Mouse (Mus musculus) WW6 (cell line): ENCODE measurements around the gene Fto.

Experiments used
- DNase-seq: peaks from one replicate; pipeline ENCODE4 v3.0.0-alpha.2; 2013; ENCODE audit warnings: low read depth, low spot score

Gene Fto

DNA sequence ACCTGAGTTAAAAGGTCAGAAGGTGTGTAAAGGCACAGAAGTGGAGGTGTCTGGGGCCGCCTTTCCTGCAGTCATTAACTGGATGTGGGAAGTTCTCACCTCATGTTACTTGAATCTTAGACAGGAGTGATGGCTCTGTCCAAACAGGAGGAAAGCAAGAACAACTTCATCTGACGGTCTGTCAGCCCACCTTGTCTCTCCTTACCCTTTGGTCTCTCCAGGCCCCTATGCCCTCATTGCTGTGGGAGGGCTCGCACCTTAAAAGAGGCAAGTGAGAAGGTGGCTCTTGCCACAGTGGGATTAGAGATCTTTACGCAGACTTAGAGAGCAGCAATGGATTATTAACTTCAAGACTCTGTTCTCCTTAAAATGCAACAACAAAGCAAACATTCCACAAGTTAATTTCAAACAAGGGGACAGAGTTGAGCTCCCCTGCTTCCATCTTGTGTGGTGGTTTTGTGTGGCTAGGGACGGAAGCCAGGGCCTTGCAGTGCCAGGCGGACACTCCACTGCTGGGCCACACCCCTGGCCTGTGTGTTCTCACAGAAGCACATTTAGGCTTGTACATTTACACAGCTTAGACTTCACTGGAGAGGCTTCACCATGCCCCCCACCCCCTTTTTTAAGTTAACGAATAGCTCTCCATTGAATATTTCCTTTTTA lies 135.5 kb downstream of the Fto start:
- DNase-seq, result no peak

GRCm38 (mm10) chr8:91454926-91455325 lies 141.6 kb downstream of the Fto start:
- DNase-seq, result no peak

DNA sequence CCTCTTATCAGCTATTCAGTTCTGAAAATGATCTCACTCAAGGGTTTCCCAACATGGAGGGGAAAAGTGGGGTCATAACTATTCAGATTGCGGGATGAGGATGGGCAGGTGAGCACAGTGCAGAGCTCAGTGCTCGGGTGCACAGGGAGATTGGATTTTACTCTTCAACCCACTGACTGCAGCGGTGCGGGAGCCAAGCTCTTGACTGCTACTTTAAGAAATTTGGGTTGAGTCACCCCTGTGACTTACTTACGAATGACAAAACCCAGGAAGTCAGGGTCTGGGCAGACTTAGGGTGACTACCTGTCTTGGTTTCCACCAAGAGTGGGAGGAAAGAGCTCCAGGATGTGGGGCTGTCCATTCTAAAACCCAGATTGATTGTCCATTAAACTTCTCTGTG lies 142.3 kb downstream of the Fto start:
- no peak for DNase-seq

DNA sequence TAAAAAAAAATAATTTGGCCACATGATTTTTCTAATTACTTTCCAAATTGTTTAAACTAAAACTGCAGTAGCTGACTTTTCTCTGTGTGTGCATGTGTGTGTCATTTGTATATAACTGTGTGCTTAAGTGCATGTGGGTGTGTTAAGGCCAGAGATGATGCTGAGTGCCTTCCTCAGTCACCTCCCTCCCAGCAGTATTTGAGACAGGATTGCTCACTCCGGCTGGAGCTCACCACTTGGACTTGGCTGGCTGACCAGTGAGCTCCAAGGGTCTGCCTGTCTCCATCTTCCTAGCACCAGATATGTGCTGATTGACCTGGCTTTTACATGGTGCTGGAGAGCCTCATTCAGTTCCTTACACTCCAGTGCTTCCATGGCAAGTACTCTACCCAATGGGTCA lies 144.7 kb downstream of the Fto start:
- no peak for DNase-seq

- no peak for DNase-seq
Observed at GRCm38 (mm10) chr8:91460965-91461364, 147.6 kb downstream of the Fto start.

DNA sequence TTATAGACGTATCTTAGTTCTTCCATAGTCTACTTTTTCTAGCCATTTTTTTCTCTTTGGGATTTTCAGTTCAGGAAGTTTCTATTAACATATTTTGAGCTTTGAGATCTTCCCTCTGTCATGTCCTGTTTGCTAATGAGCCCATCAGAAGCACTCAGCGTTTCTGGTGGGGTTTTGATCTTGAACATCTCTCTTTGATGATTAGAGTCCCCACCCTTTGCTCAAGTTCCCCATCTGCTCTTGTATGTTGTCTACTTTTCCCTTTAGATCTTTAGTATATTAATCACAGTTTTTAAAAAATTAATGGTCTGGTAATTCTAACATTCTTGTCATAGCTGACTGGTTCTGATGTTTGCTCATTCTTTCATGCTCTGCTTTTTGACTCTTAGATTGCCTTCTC lies 150.4 kb downstream of the Fto start:
- DNase-seq, result no peak

DNA sequence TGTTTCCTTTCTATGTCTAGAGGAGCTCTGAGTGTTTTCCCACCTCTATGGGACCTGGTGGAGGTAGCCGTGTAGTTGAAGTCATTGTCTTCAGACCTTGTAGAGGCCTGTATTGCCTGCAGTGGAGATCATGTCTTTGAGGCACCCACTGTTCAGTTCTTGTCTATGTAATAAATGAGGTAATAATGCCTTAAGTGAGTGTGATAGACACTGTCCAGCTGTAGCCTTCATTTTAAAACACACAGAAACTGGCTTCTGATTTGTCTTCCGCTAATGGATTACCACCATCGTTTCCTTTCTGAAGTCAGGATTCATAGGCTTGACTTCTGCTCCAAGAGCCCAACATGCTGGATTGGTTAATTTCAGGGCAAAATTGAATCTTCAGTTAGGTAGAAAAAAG lies 154.1 kb downstream of the Fto start:
- no peak for DNase-seq

- DNase-seq, result no peak
Observed at GRCm38 (mm10) chr8:91467881-91468534, 154.7 kb downstream of the Fto start.

- no peak for DNase-seq
Observed at GRCm38 (mm10) chr8:91469441-91469840, 156.1 kb downstream of the Fto start.

- DNase-seq, result no peak
Observed at GRCm38 (mm10) chr8:91474731-91475279, 161.5 kb downstream of the Fto start.

DNA sequence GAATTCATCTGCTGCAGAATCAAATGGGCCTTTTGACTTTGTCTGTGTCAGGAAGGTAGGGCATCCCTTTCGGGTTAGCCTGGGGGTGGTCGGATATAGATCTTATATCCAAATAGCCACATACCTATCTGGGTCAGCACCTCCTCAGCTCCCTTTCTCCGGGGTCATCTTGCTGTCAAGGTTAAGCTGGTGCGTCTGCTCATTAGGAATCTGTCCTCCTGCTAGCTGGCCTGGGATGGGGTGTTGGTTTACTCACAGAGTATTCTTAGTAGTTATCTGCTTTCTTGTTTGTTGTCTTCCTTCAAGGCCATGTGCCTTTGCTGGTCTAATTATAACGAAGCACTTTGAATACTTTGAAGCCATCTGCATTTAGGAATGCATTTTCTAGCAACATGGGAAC lies 163.7 kb downstream of the Fto start:
- no peak for DNase-seq

DNA sequence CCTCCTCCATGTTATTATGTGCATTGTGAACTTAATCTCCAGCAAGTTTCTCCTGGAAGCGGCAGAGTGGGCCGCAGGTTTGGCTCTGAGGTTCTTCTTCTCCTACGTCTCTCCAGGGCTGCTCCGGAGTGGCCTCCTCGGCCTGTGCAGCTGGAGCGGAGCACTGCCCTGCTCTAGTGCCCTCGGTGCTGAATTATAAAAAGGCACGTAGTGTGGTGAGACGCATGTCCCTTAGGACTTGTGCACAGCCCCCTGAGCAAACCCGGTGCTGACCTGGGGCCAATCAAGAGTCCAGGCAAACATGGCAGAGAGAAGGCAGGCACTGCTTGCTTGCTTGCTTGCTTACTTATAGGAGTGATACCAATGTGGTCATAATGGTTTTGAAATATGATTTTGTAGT lies 164.1 kb downstream of the Fto start:
- DNase-seq, result no peak

GRCm38 (mm10) chr8:91482511-91482910 lies 169.2 kb downstream of the Fto start:
- no peak for DNase-seq

- DNase-seq, result no peak
Observed at GRCm38 (mm10) chr8:91486394-91486793, 173.1 kb downstream of the Fto start.

GRCm38 (mm10) chr8:91487456-91487855 lies 174.1 kb downstream of the Fto start:
- no peak for DNase-seq

GRCm38 (mm10) chr8:91488086-91488783 lies 174.9 kb downstream of the Fto start:
- peak; percentile 54 for DNase-seq

- no peak for DNase-seq
Observed at GRCm38 (mm10) chr8:91488784-91489450, 175.6 kb downstream of the Fto start.

DNA sequence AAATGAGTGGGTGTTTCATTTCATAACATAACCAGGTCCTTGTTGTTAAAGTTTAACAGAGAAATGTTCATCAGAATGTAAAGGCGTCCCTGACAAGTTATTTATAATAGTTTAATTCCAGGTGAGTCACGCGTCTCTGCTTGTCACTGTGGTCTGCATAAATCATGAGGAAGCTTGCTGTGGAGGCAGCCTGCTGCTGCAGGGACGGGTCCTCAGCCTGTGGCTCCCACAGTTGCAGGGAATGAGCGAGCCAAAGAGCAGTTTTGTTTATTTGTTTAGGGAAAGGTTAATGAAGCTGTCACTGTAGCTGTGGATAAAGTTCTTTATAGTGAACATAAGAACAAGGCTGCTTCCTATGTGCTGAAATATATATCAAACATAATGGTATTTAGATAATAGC lies 176.7 kb downstream of the Fto start:
- no peak for DNase-seq

DNA sequence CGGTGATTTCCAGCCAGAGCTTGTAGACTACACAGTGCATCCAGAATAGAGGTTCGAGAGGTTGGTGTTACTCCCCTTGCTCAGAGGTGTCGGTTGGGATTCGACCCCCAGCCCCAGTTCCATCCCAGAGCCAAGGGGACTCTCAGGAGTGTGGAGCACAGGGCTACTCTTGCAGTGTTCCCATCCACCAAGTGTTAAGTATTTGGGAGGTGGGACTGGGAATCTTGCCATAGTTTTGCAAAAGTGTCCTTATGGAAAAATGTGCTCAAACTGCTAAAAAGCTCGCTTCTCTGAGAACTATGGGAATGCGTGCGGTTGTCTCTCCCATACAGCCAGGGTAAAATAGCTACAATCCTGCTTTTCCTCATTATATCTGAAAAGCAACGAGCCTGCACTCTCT lies 180.0 kb downstream of the Fto start:
- no peak for DNase-seq

GRCm38 (mm10) chr8:91494501-91495259 lies 181.4 kb downstream of the Fto start:
- DNase-seq, result no peak

DNA sequence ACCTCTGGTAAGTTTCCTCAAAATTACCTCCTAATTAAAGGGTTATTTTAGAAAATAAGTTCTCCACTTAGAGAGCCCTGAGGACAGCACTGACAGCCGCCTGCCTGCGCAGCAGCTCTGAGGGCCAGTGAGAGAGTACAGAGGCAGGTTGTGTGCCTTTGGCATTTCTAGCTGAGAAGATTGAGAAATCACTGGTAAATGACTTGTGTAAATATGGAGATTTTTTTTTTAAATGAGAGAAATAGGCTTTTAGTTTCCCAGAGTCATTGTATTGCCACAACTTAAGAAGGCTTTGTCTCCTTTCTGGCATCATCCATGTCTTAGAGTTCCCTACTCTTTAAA lies 181.9 kb downstream of the Fto start:
- no peak for DNase-seq

- DNase-seq, result peak; percentile 34
Observed at GRCm38 (mm10) chr8:91496000-91496399, 182.7 kb downstream of the Fto start.
